Mouse (Mus musculus) yolk sac, embryonic 10.5 days (tissue): ENCODE results near the gene Srsf10.

Experiments
- DNase-seq: peaks from one replicate; pipeline ENCODE4 v3.0.0-alpha.2; 2017; ENCODE audit warnings: low spot score

Srsf10 gene

GRCm38 (mm10) chr4:135855536-135856222 is at the start of gene Srsf10:
Gene Srsf10, plus strand, starts transcription at chr4:135855747.
- DNase-seq: peak; percentile 98

GRCm38 (mm10) chr4:135814896-135815295 is 40.7 kb upstream of the Srsf10 start:
- no peak for DNase-seq

GRCm38 (mm10) chr4:135816905-135817622 is 38.5 kb upstream of the Srsf10 start:
- no peak for DNase-seq

- DNase-seq: no peak
Measured at GRCm38 (mm10) chr4:135818366-135818765, 37.2 kb upstream of the Srsf10 start.

- peak; percentile 82 for DNase-seq
Measured at GRCm38 (mm10) chr4:135819826-135820526, 35.6 kb upstream of the Srsf10 start.

GRCm38 (mm10) chr4:135821772-135822171 is 33.8 kb upstream of the Srsf10 start:
- no peak for DNase-seq

- DNase-seq: no peak
Measured at GRCm38 (mm10) chr4:135823298-135823697, 32.2 kb upstream of the Srsf10 start.

GRCm38 (mm10) chr4:135824254-135824653 is 31.3 kb upstream of the Srsf10 start:
- no peak for DNase-seq

GRCm38 (mm10) chr4:135828491-135828890 is 27.1 kb upstream of the Srsf10 start:
- DNase-seq: peak; percentile 61

- DNase-seq: no peak
Measured at GRCm38 (mm10) chr4:135832070-135832469, 23.5 kb upstream of the Srsf10 start.

GRCm38 (mm10) chr4:135833301-135834123 is 22.0 kb upstream of the Srsf10 start:
- DNase-seq: no peak

- DNase-seq: no peak
Measured at GRCm38 (mm10) chr4:135834124-135834717, 21.3 kb upstream of the Srsf10 start.

GRCm38 (mm10) chr4:135838925-135839292 is 16.6 kb upstream of the Srsf10 start:
- DNase-seq: no peak

- DNase-seq: no peak
Measured at GRCm38 (mm10) chr4:135839293-135840011, 16.1 kb upstream of the Srsf10 start.

- DNase-seq: no peak
Measured at GRCm38 (mm10) chr4:135844400-135844799, 11.1 kb upstream of the Srsf10 start.

- DNase-seq: no peak
Measured at GRCm38 (mm10) chr4:135847581-135847980, 8.0 kb upstream of the Srsf10 start.

- DNase-seq: no peak
Measured at GRCm38 (mm10) chr4:135850411-135851095, 5.0 kb upstream of the Srsf10 start.

GRCm38 (mm10) chr4:135851942-135852341 is 3.6 kb upstream of the Srsf10 start:
- no peak for DNase-seq

GRCm38 (mm10) chr4:135853987-135854546 is 1.5 kb upstream of the Srsf10 start:
- no peak for DNase-seq

- no peak for DNase-seq
Measured at GRCm38 (mm10) chr4:135854630-135855029, 917 bp upstream of the Srsf10 start.
